Mouse (Mus musculus): ENCODE data around the gene Tmed6. TPM values are rescaled to one million over a fixed set of nuclear protein-coding genes. Genes with fewer than 3 reads are reported as not detected.
A peak's percentile ranks its signal among the peaks of the same experiment; 100 is the strongest.

Gene Tmed6
- polyA plus RNA-seq, 1 experiment: 0.99 TPM

DNA sequence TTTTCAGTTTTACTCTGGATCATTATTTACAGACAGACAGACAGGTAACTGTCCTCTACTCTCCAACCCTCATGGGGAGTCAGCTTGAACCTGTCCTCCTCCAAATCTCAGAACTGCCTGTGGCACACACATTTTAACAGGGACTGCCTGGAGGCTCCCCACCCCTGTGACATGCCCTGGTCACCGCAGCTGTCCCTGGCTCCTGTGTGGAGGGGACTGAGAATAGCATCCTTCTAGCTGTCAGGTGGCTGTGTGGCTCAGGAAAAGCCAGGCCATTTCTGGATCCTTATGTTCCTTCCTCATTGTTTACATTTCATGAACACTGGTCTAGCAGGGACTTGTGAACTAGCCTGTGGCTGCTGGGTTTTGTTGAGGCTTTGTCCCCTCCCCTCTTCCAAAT lies 8.7 kb upstream of the Tmed6 start:
- no peak for DNase-seq
- Histone ChIP-seq H3K4me3 (replicated peaks; ENCODE audit: extremely low read depth, low read depth, low read length) (no peak overlapping the region), H3K4me1 (ENCODE audit: control insufficient read depth, insufficient read depth, low read length) (no peaks in the 10 kb centered on the region)
- TF ChIP-seq CTCF (IDR thresholded peaks at IDR 0.05; ENCODE audit: insufficient read depth, low read length): no peak
- no peak for TF ChIP-seq POLR2A (IDR thresholded peaks at IDR 0.05; ENCODE audit: borderline replicate concordance, extremely low read depth, low read depth, low read length)
- 85% methylated on average over 1 of the region's 1 CpGs for WGBS

DNA sequence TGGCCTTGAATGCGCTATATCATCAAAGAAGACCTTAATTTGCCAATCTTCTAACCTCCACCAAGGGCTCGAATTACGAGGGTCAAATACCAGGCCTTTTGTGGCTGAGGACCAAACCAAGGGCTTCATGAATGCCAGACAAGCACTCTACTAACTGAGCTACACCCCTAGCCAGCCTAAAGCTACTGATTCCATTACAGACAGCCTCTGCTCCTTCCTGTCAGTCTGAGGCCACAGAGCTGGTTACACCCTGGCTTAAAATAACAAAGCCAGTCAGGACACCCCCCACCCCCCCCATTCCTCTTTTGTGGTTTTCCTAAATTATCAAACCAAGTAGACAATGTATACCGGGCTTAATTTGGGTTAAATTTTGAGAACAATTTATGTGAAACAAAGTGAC lies 8.3 kb upstream of the Tmed6 start:
- TF ChIP-seq POLR2A (IDR thresholded peaks at IDR 0.05; ENCODE audit: borderline replicate concordance, extremely low read depth, low read depth, low read length): no peak
- no peak for TF ChIP-seq CTCF (IDR thresholded peaks at IDR 0.05; ENCODE audit: insufficient read depth, low read length)
- WGBS: 79% methylated on average over 4 of the region's 4 CpGs
- no peak overlapping the region for H3K4me3 ChIP-seq (replicated peaks; ENCODE audit: extremely low read depth, low read depth, low read length)

GRCm38 (mm10) chr8:107062613-107063012 lies 2.8 kb downstream of the Tmed6 start:
- no peak for DNase-seq
- no peaks in the 10 kb centered on the region; the same call in 1 of the 2 replicates for H3K4me1 ChIP-seq (ENCODE audit: control insufficient read depth, insufficient read depth, low read length)
- WGBS: 72% methylated on average over 1 of the region's 1 CpGs
- no peak overlapping the region for H3K4me3 ChIP-seq (replicated peaks; ENCODE audit: extremely low read depth, low read depth, low read length)
- no peak for TF ChIP-seq POLR2A (IDR thresholded peaks at IDR 0.05; ENCODE audit: borderline replicate concordance, extremely low read depth, low read depth, low read length)
- TF ChIP-seq CTCF (IDR thresholded peaks at IDR 0.05; ENCODE audit: insufficient read depth, low read length): no peak

More for the DNA sequence above, 8.3 kb upstream of the Tmed6 start:
- H3K4me1 ChIP-seq (ENCODE audit: control insufficient read depth, insufficient read depth, low read length): no peaks in the 10 kb centered on the region
- DNase-seq: no peak

DNA sequence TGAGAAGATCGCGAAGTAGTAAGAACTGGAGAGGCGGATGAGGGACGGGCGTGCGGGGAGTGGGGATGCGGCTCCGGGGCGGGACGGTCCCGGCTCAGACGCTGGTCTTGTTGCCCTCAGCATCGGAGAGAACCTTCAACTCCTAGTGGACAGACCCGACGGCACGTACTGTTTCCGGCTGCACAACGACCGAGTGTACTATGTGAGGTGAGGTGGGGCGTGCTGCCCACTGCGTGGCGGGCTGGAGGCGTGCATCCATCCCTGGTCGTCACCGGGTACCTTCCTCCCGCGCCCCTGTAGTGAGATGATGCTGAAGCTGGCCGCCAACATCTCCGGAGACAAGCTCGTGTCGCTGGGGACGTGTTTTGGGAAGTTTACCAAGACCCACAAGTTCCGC lies 8.5 kb downstream of the Tmed6 start:
- H3K4me3 ChIP-seq (replicated peaks; ENCODE audit: extremely low read depth, low read depth, low read length): peak overlapping the region; percentile 74
- peaks cover 7% of the 10 kb centered on the region for H3K4me1 ChIP-seq (ENCODE audit: control insufficient read depth, insufficient read depth, low read length)
- no peak for DNase-seq
- under 1% methylated on average over 33 of the region's 33 CpGs for WGBS
- TF ChIP-seq POLR2A (IDR thresholded peaks at IDR 0.05; ENCODE audit: borderline replicate concordance, extremely low read depth, low read depth, low read length) (no peak), CTCF (IDR thresholded peaks at IDR 0.05; ENCODE audit: insufficient read depth, low read length) (no peak)

DNA sequence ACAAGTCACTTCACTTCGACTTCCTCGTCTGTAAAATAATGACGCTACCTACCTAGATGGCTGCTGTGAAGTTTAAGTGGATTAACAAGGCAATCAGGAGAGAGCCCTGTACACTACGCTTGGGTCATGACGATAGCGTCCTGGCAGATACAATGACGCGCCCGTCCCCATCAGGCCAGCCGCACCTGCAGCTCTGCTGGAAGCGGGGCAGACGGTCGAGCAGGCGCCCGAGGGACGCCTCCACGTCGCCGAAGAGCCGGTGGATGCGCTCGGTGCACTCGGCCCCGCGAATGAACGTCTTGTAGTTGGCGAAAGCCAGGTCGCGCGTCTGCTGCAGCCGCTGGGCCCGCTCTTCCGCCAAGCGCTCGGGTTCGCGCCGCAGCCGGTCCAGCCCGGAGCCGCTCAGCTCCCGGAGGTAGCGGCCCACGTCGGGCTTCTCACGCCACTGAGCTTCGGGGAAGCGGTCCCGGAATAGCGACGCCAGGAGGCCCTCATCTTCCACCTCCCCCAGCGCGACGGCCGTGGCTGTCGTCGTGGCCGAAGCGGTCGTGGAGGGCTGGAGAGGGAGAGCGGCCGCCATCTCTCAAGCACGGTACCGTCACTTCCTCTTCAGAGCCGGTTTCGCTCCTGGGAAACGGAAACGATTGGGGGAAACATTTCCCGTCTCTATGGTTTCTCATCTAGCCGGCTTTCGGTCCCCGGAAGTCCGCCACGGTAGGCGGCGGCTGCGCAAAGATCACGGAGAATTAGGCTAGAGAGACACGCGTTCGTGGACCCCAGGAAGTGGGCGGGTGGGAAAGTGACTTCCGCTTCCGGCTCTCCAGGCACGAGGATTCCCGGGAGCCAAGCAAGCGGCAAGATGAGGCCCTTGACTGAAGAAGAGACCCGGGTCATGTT lies 9.1 kb downstream of the Tmed6 start, which contains the start of the genes Cog8 and Nip7:
TSS of gene Cog8 (minus strand) at position 614 of the 897 bp plus-strand sequence.
TSS of gene Nip7 (plus strand) at position 802 of the 897 bp plus-strand sequence.
- under 1% methylated on average over 88 of the region's 88 CpGs for WGBS
- no peak for TF ChIP-seq CTCF (IDR thresholded peaks at IDR 0.05; ENCODE audit: insufficient read depth, low read length)
- TF ChIP-seq POLR2A (IDR thresholded peaks at IDR 0.05; ENCODE audit: borderline replicate concordance, extremely low read depth, low read depth, low read length): peak; percentile 79
- H3K4me1 ChIP-seq (ENCODE audit: control insufficient read depth, insufficient read depth, low read length): peaks cover 7% of the 10 kb centered on the region
- peak; percentile 92 for DNase-seq
- peak within 1 kb of the TSS; percentile 95 for H3K4me3 ChIP-seq (replicated peaks; ENCODE audit: extremely low read depth, low read depth, low read length)

GRCm38 (mm10) chr8:107052046-107052445 lies 13.4 kb downstream of the Tmed6 start:
- 95% methylated on average over 8 of the region's 8 CpGs for WGBS
- H3K4me1 ChIP-seq (ENCODE audit: control insufficient read depth, insufficient read depth, low read length): peaks cover 4% of the 10 kb centered on the region; the same call in 1 of the 2 replicates
- TF ChIP-seq POLR2A (IDR thresholded peaks at IDR 0.05; ENCODE audit: borderline replicate concordance, extremely low read depth, low read depth, low read length) (no peak), CTCF (IDR thresholded peaks at IDR 0.05; ENCODE audit: insufficient read depth, low read length) (no peak)
- H3K4me3 ChIP-seq (replicated peaks; ENCODE audit: extremely low read depth, low read depth, low read length): no peak overlapping the region
- no peak for DNase-seq

- 93% methylated on average over 4 of the region's 4 CpGs for WGBS
- Histone ChIP-seq H3K4me3 (replicated peaks; ENCODE audit: extremely low read depth, low read depth, low read length) (no peak overlapping the region), H3K4me1 (ENCODE audit: control insufficient read depth, insufficient read depth, low read length) (peaks cover 3% of the 10 kb centered on the region; the same call in 1 of the 2 replicates)
- no peak for TF ChIP-seq CTCF (IDR thresholded peaks at IDR 0.05; ENCODE audit: insufficient read depth, low read length)
- TF ChIP-seq POLR2A (IDR thresholded peaks at IDR 0.05; ENCODE audit: borderline replicate concordance, extremely low read depth, low read depth, low read length): no peak
- DNase-seq: no peak
Observed at GRCm38 (mm10) chr8:107049480-107049879, 16.0 kb downstream of the Tmed6 start.

- 1% methylated on average over 87 of the region's 87 CpGs for WGBS
- peak; percentile 79 for DNase-seq
- peaks cover 3% of the 10 kb centered on the region; the same call in 1 of the 2 replicates for H3K4me1 ChIP-seq (ENCODE audit: control insufficient read depth, insufficient read depth, low read length)
- TF ChIP-seq CTCF (IDR thresholded peaks at IDR 0.05; ENCODE audit: insufficient read depth, low read length): no peak
- TF ChIP-seq POLR2A (IDR thresholded peaks at IDR 0.05; ENCODE audit: borderline replicate concordance, extremely low read depth, low read depth, low read length): peak; percentile 70; the same call in 1 of the 2 replicates
- peak within 1 kb of the TSS; percentile 95 for H3K4me3 ChIP-seq (replicated peaks; ENCODE audit: extremely low read depth, low read depth, low read length)
Observed at GRCm38 (mm10) chr8:107048061-107048941, 17.1 kb downstream of the Tmed6 start, which contains the start of gene Pdf. Gene Pdf, minus strand, starts transcription at chr8:107048614.

- TF ChIP-seq CTCF (IDR thresholded peaks at IDR 0.05; ENCODE audit: insufficient read depth, low read length) (no peak), POLR2A (IDR thresholded peaks at IDR 0.05; ENCODE audit: borderline replicate concordance, extremely low read depth, low read depth, low read length) (no peak)
- Histone ChIP-seq H3K4me3 (replicated peaks; ENCODE audit: extremely low read depth, low read depth, low read length) (no peak overlapping the region), H3K4me1 (ENCODE audit: control insufficient read depth, insufficient read depth, low read length) (peaks cover 3% of the 10 kb centered on the region; the same call in 1 of the 2 replicates)
- no peak for DNase-seq
- WGBS: 60% methylated on average over 5 of the region's 5 CpGs
Observed at GRCm38 (mm10) chr8:107046976-107047375, 18.5 kb downstream of the Tmed6 start.

Measured in lung, adult 2 months (tissue).